Mouse (Mus musculus) CH12.LX (cell line): ENCODE data around the gene Gab1. TPM values are rescaled to one million over a fixed set of nuclear protein-coding genes. Genes with fewer than 3 reads are reported as not detected.

Experiments used
- DNase-seq: peaks from one replicate; pipeline ENCODE4 v3.0.0-alpha.2; 2013; ENCODE audit errors: extremely low read depth
- H3K27ac ChIP-seq: 2 replicates; pipeline ENCODE4 v1.5.1; 2012; ENCODE audit warnings: low read depth, mild to moderate bottlenecking, control low read depth, moderate library complexity; ENCODE audit not compliant: insufficient read depth
- H3K27me3 ChIP-seq: replicated peaks from 2 replicates; pipeline ENCODE3; 2012; ENCODE audit warnings: inconsistent platforms
- H3K36me3 ChIP-seq, 2 experiments: replicated peaks in 1 of 2; 2 replicates each; pipeline versions ENCODE3 to v1.6.1; 2012; ENCODE audit warnings: inconsistent platforms in 1 of 2, low read length in 1 of 2, mild to moderate bottlenecking in 1 of 2, mixed read lengths in 1 of 2, moderate library complexity in 1 of 2; ENCODE audit not compliant: control insufficient read depth in 1 of 2, insufficient read depth in 1 of 2
- H3K4me1 ChIP-seq, 2 experiments: 2 replicates each; pipeline ENCODE4 v1.6.1; 2012; ENCODE audit warnings: inconsistent platforms in 1 of 2, moderate library complexity in 1 of 2; ENCODE audit not compliant: insufficient read depth in 2 of 2, control insufficient read depth in 1 of 2
- H3K4me2 ChIP-seq: 2 replicates; pipeline ENCODE4 v1.6.1; 2012; ENCODE audit warnings: low read depth, mild to moderate bottlenecking, control low read depth; ENCODE audit not compliant: poor library complexity, insufficient read depth, severe bottlenecking
- H3K4me3 ChIP-seq, 3 experiments: fragments of 150-350 bp in 1 of 3; sonication (generic) in 1 of 3; replicated peaks in 1 of 3; 2 replicates each; pipeline versions ENCODE3 to v1.5.1; 2011 to 2012; ENCODE audit warnings: low read depth in 2 of 3, low read length in 2 of 3, mild to moderate bottlenecking in 2 of 3, moderate library complexity in 2 of 3, control low read depth in 1 of 3, improper control_type of control experiment in 1 of 3, inconsistent platforms in 1 of 3, mixed read lengths in 1 of 3; ENCODE audit not compliant: poor library complexity in 1 of 3
- H3K79me2 ChIP-seq: replicated peaks from 2 replicates; pipeline ENCODE4 v1.6.1; 2012; ENCODE audit warnings: mild to moderate bottlenecking, moderate library complexity; ENCODE audit not compliant: control insufficient read depth, poor library complexity, insufficient read depth, severe bottlenecking; ENCODE audit errors: extremely low read depth
- H3K9ac ChIP-seq: 2 replicates; pipeline ENCODE4 v1.6.1; 2012; ENCODE audit warnings: low read depth, mild to moderate bottlenecking, control low read depth, moderate library complexity; ENCODE audit not compliant: insufficient read depth
- H3K9me3 ChIP-seq: replicated peaks from 2 replicates; pipeline ENCODE3; 2012; ENCODE audit warnings: low read length, inconsistent platforms, mixed read lengths
- CHD1 ChIP-seq: IDR thresholded peaks from 2 replicates; pipeline ENCODE4 v1.6.1; 2012; ENCODE audit warnings: low read depth, low read length, improper control_type of control experiment, inconsistent platforms
- E2F4 ChIP-seq: IDR thresholded peaks from 2 replicates; pipeline ENCODE4 v1.6.1; 2011; ENCODE audit warnings: low read depth, low read length, improper control_type of control experiment; ENCODE audit not compliant: insufficient replicate concordance
- ETS1 ChIP-seq: conservative IDR thresholded peaks from 2 replicates; pipeline ENCODE4 v1.6.1; 2012; ENCODE audit warnings: low read depth, mild to moderate bottlenecking, inconsistent platforms, low read length, improper control_type of control experiment, moderate library complexity
- GABPA ChIP-seq: IDR thresholded peaks from 2 replicates; pipeline ENCODE4 v1.6.1; 2012; ENCODE audit warnings: low read depth, low read length, improper control_type of control experiment, inconsistent platforms; ENCODE audit not compliant: insufficient replicate concordance
- HCFC1 ChIP-seq: IDR thresholded peaks from 2 replicates; pipeline ENCODE4 v1.6.1; 2012; ENCODE audit warnings: low read depth, mild to moderate bottlenecking, inconsistent platforms, low read length, improper control_type of control experiment
- IRF4 ChIP-seq: IDR thresholded peaks from 2 replicates; pipeline ENCODE4 v1.6.1; 2014; ENCODE audit warnings: low read depth, mild to moderate bottlenecking, inconsistent platforms, low read length, improper control_type of control experiment
- KAT2A ChIP-seq: IDR thresholded peaks from 2 replicates; pipeline ENCODE4 v1.6.1; 2012; ENCODE audit warnings: low read length, improper control_type of control experiment, inconsistent platforms; ENCODE audit not compliant: insufficient replicate concordance
- MAX ChIP-seq: IDR thresholded peaks from 2 replicates; pipeline ENCODE4 v1.6.1; 2011; ENCODE audit warnings: low read length, improper control_type of control experiment
- MAZ ChIP-seq: IDR thresholded peaks from 2 replicates; pipeline ENCODE4 v1.6.1; 2012; ENCODE audit warnings: low read depth, mild to moderate bottlenecking, inconsistent platforms, low read length, improper control_type of control experiment, moderate library complexity
- MEF2A ChIP-seq: IDR thresholded peaks from 2 replicates; pipeline ENCODE4 v1.6.1; 2014; ENCODE audit warnings: low read depth, mild to moderate bottlenecking, inconsistent platforms, low read length, improper control_type of control experiment, borderline replicate concordance
- MYC ChIP-seq: IDR thresholded peaks from 2 replicates; pipeline ENCODE4 v1.6.1; 2011; ENCODE audit warnings: low read depth, mild to moderate bottlenecking, improper control_type of control experiment, low read length
- NELFE ChIP-seq: IDR thresholded peaks from 2 replicates; pipeline ENCODE4 v1.6.1; 2011; ENCODE audit warnings: low read depth, low read length, improper control_type of control experiment
- NRF1 ChIP-seq: IDR thresholded peaks from 2 replicates; pipeline ENCODE4 v1.6.1; 2014; ENCODE audit warnings: low read depth, mild to moderate bottlenecking, inconsistent platforms, low read length, improper control_type of control experiment, moderate library complexity
- PAX5 ChIP-seq: IDR thresholded peaks from 2 replicates; pipeline ENCODE4 v1.6.1; 2012; ENCODE audit warnings: low read length, inconsistent platforms, mixed read lengths
- RAD21 ChIP-seq: IDR thresholded peaks from 2 replicates; pipeline ENCODE4 v1.6.1; 2011; ENCODE audit warnings: low read depth, mild to moderate bottlenecking, low read length, improper control_type of control experiment, moderate library complexity
- SIN3A ChIP-seq: IDR thresholded peaks from 2 replicates; pipeline ENCODE4 v1.6.1; 2012; ENCODE audit warnings: low read length, improper control_type of control experiment, inconsistent platforms
- USF2 ChIP-seq: conservative IDR thresholded peaks from 2 replicates; pipeline ENCODE4 v1.6.1; 2011; ENCODE audit warnings: low read depth, low read length, improper control_type of control experiment
- ZKSCAN1 ChIP-seq: IDR thresholded peaks from 2 replicates; pipeline ENCODE4 v1.6.1; 2012; ENCODE audit warnings: low read depth, inconsistent platforms, low read length, improper control_type of control experiment, borderline replicate concordance
- ZNF384 ChIP-seq: IDR thresholded peaks from 2 replicates; pipeline ENCODE4 v1.6.1; 2012; ENCODE audit warnings: low read depth, low read length, improper control_type of control experiment, inconsistent platforms
- dilution Hi-C: fragments of 300-500 bp; cut with MboI; formaldehyde crosslinking; loops from 2 replicates; pipeline ENCODE4 v1.14.3; 2020; ENCODE audit warnings: low sequenced_read_pairs; ENCODE audit not compliant: extremely low pct_unique_long_range_greater_than_20kb, extremely low pct_ligation_motif_present
- in situ Hi-C: fragments of 300-500 bp; cut with MboI; formaldehyde crosslinking; loops from 3 replicates; pipeline ENCODE4 v1.14.3; 2019; ENCODE audit warnings: low sequenced_read_pairs, low pct_ligation_motif_present, low pct_unique_long_range_greater_than_20kb, mixed read lengths
- polyA plus RNA-seq: library from polyadenylated mRNA; unstranded; fragments of >175 nt; gene quantifications from 2 replicates; pipeline ENCODE4 v1.2.1, GENCODE M21; 2012; ENCODE audit warnings: low read depth; ENCODE audit not compliant: insufficient read length
- total RNA-seq, 2 experiments: library from RNA; depleted of rRNA; stranded (reverse); fragments of 300-350 nt in 1 of 2; fragments of >200 nt in 1 of 2; gene quantifications; 2 replicates each; pipeline ENCODE4 v1.2.3; 2012 to 2014

Gene Gab1
- total and polyA plus RNA-seq, 3 experiments = 0.08 TPM; not detected in 2

GRCm38 (mm10) chr8:80783271-80783670 is 97.0 kb downstream of the Gab1 start:
- no peak overlapping the region for H3K9ac ChIP-seq
- H3K9me3 ChIP-seq = no peaks in the 10 kb centered on the region
- dilution Hi-C loops = no loop called here
- H3K79me2 ChIP-seq = no peaks in the 10 kb centered on the region
- no peaks in the 10 kb centered on the region for H3K36me3 ChIP-seq
- no peaks in the 10 kb centered on the region for H3K27me3 ChIP-seq
- H3K4me2 ChIP-seq = no peak overlapping the region
- in situ Hi-C loops = loop anchor here (25.0 kb wide), 1 partner anchor 204 kb away; no protein-coding TSS in a partner anchor
- no peak for DNase-seq
- no peak for TF ChIP-seq PAX5
- no peak for TF ChIP-seq MAZ
- no peak for TF ChIP-seq KAT2A
- TF ChIP-seq NELFE = no peak
- TF ChIP-seq RAD21 = no peak
- TF ChIP-seq E2F4 = no peak
- TF ChIP-seq NRF1 = no peak
- TF ChIP-seq MEF2A = no peak
- no peak for TF ChIP-seq MYC
- no peak for TF ChIP-seq IRF4
- TF ChIP-seq HCFC1 = no peak
- TF ChIP-seq ZNF384 = no peak
- TF ChIP-seq GABPA = no peak
- TF ChIP-seq ZKSCAN1 = no peak
- TF ChIP-seq ETS1 = no peak
- TF ChIP-seq USF2 = no peak
- H3K4me1 ChIP-seq = 0 out of 4 replicates have a peak, but pooled peaks cover 0 to 2% of the 10 kb centered on the region in 2 experiments
- no peak overlapping the region for H3K4me3 ChIP-seq
- no peak overlapping the region for H3K27ac ChIP-seq

DNA sequence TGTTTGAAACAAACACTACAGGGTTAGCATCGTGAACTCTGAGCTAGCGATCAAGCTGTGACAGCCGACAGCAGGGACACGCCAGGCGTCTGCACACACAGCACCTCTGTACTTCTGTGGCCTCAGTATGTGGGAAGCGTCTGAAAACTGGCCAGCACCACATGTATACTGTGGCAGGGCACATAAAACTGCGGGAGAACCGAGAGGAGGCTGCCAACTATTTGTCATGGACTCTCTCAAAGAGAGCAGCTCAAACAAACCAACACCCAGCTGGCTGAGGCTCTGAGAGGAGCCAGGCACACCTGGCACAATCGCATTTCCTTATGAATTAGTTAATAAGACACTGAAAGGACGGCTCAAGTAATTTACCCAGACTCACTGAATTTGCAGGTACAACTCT is 99.0 kb downstream of the Gab1 start:
- dilution Hi-C loops = no loop called here

More for the DNA sequence above, 99.0 kb downstream of the Gab1 start:
- in situ Hi-C loops = loop anchor here (25.0 kb wide), 1 partner anchor 206 kb away; no protein-coding TSS in a partner anchor
- H3K9ac ChIP-seq = no peak overlapping the region
- H3K9me3 ChIP-seq = no peaks in the 10 kb centered on the region
- H3K27ac ChIP-seq = no peak overlapping the region
- no peak overlapping the region for H3K4me3 ChIP-seq
- no peaks in the 10 kb centered on the region for H3K27me3 ChIP-seq
- H3K4me1 ChIP-seq = 0 out of 4 replicates have a peak, but pooled peaks cover 0 to 2% of the 10 kb centered on the region in 2 experiments
- no peak for DNase-seq
- no peaks in the 10 kb centered on the region for H3K79me2 ChIP-seq
- TF ChIP-seq MAX (no peak), CHD1 (no peak), ZNF384 (no peak), SIN3A (no peak), RAD21 (no peak), ETS1 (no peak), GABPA (no peak)
- no peaks in the 10 kb centered on the region for H3K36me3 ChIP-seq
- no peak overlapping the region for H3K4me2 ChIP-seq
